Mouse (Mus musculus) hindbrain, embryonic 13.5 days (tissue): ENCODE measurements at regions not wholly inside any gene's neighbourhood (a gene's known extent, or its start where the extent isn't known, plus 50 kb on each side); places are given as distances from the start of the nearest gene placed in this dataset. TPM values are rescaled to one million over a fixed set of nuclear protein-coding genes. Genes with fewer than 3 reads are reported as not detected.
A peak's percentile ranks its signal among the peaks of the same experiment; 100 is the strongest.
"Not testable (repeated sequence)": the region's sequence is repeated elsewhere in the genome, so short reads cannot be mapped to it uniquely, and the experiment has no call there.

ENCODE experiments used
- ATAC-seq: fragments of 200-750 bp; cut with Nextera tagmentation; 2 replicates; pipeline ENCODE4 v1.8.0; 2017; ENCODE audit warnings: moderate TSS enrichment; ENCODE audit not compliant: low FRiP score
- H3K27ac ChIP-seq: fragments of 300-500 bp; sonication (generic); 2 replicates; pipeline ENCODE4 v1.5.1; 2015; ENCODE audit warnings: inconsistent platforms, mild to moderate bottlenecking, moderate library complexity
- H3K27me3 ChIP-seq: fragments of 300-500 bp; sonication (generic); 2 replicates; pipeline ENCODE4 v1.6.1; 2015; ENCODE audit warnings: mild to moderate bottlenecking, inconsistent platforms
- H3K36me3 ChIP-seq: fragments of 300-500 bp; sonication (generic); 2 replicates; pipeline ENCODE4 v1.6.1; 2015; ENCODE audit warnings: mild to moderate bottlenecking, inconsistent platforms
- H3K4me1 ChIP-seq: fragments of 300-500 bp; sonication (generic); replicated peaks from 2 replicates; pipeline ENCODE4 v1.6.1; 2015; ENCODE audit warnings: inconsistent platforms
- H3K4me2 ChIP-seq: fragments of 300-500 bp; sonication (generic); 2 replicates; pipeline ENCODE4 v1.6.1; 2015; ENCODE audit warnings: inconsistent platforms, mild to moderate bottlenecking, moderate library complexity
- H3K4me3 ChIP-seq: fragments of 300-500 bp; sonication (generic); 2 replicates; pipeline ENCODE4 v1.5.1; 2015; ENCODE audit warnings: mild to moderate bottlenecking, inconsistent platforms
- H3K9ac ChIP-seq: fragments of 300-500 bp; sonication (generic); 2 replicates; pipeline ENCODE4 v1.6.1; 2015; ENCODE audit warnings: mild to moderate bottlenecking, inconsistent platforms
- H3K9me3 ChIP-seq: fragments of 300-500 bp; sonication (generic); 2 replicates; pipeline ENCODE4 v1.6.1; 2016; ENCODE audit warnings: inconsistent platforms
- whole genome bisulfite sequencing: fragments of 180-500 bp; shearing (Covaris S2); methylation state at CpG from one replicate; pipeline ENCODE4 v1.1.7; 2015; 5-methylcytosine and 5-hydroxymethylcytosine counted together
- microRNA-seq: library from miRNA; unstranded; fragments of <30 nt; microRNA quantifications from one replicate; pipeline ENCODE4, GENCODE M21; 2016

DNA sequence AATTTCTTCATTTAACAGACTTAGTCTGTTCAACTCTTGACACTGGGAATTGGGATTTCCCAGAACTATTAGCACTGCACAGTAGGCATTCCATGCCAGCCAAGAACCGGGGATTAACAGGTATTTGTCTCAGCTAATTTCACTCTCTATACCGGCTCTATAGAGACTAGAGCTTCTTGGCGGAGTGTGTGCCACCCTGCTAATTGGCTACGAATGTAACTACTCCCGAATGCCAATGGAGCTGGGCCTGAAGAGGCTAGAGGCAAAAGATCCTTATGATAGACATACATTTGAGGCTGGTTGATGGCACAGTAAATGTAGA, 216.0 kb upstream of the Arx start:
- Histone ChIP-seq H3K9me3 (no peaks in the 10 kb centered on the region), H3K9ac (no peak overlapping the region), H3K4me3 (no peak overlapping the region), H3K36me3 (no peaks in the 10 kb centered on the region), H3K4me1 (no peaks in the 10 kb centered on the region), H3K27ac (no peak overlapping the region), H3K27me3 (no peaks in the 10 kb centered on the region), H3K4me2 (peak overlapping the region; percentile 40; the same call in 1 of the 2 replicates)
- ATAC-seq, result peak; percentile 54; the same call in 1 of the 2 replicates
- 48% methylated on average over 5 of the region's 5 CpGs for whole genome bisulfite sequencing

DNA sequence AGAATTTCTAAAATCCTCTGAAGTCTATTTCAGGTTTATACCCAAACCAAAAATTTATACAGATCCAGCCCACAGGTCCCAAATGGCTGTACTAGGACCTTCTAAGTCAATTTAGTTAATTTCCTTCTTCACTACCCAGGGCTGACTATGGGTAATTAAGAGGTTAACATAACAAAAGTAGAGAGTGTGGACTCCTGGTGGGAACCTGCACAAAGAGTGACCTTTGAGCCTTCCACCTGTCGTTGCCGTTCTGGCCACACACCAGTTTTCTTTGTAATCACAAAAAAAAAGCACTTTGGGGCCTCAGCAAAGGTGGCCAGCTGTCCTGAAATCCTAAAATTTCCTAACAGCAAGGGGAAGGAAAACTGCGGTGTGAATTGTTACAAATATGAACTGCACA, 197.3 kb upstream of the Arx start:
- no peak for ATAC-seq
- Histone ChIP-seq H3K4me2 (no peak overlapping the region), H3K27me3 (no peaks in the 10 kb centered on the region), H3K9me3 (no peaks in the 10 kb centered on the region), H3K9ac (no peak overlapping the region), H3K4me3 (no peak overlapping the region), H3K4me1 (no peaks in the 10 kb centered on the region), H3K27ac (no peak overlapping the region), H3K36me3 (no peaks in the 10 kb centered on the region)
- 13% methylated on average over 3 of the region's 3 CpGs for WGBS

DNA sequence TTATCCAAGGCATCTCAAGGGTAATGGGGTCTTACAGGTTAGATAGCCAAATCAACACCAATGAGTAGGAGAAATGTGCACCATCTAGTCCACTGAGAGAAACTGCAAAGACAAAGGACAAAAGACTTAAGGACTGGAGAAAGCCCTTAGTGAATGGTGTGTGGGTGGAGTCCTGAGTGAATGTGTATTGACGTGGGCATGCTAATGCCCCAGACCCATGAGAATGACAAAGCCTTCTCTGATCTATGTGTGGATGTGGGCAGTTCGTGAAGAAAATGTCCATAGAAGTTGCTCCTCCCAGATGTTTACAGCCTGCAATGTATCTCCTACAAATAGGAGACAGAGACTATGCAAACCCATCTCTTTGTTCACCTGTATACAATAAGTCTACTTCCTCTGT, 188.7 kb upstream of the Arx start:
- H3K27me3 ChIP-seq, result no peaks in the 10 kb centered on the region
- H3K9me3 ChIP-seq, result no peaks in the 10 kb centered on the region
- H3K4me3 ChIP-seq, result no peak overlapping the region
- H3K27ac ChIP-seq, result no peak overlapping the region
- WGBS, result 61% methylated on average over 2 of the region's 2 CpGs
- no peaks in the 10 kb centered on the region for H3K4me1 ChIP-seq
- no peak overlapping the region for H3K4me2 ChIP-seq
- no peak for ATAC-seq
- H3K9ac ChIP-seq, result no peak overlapping the region
- H3K36me3 ChIP-seq, result no peaks in the 10 kb centered on the region

DNA sequence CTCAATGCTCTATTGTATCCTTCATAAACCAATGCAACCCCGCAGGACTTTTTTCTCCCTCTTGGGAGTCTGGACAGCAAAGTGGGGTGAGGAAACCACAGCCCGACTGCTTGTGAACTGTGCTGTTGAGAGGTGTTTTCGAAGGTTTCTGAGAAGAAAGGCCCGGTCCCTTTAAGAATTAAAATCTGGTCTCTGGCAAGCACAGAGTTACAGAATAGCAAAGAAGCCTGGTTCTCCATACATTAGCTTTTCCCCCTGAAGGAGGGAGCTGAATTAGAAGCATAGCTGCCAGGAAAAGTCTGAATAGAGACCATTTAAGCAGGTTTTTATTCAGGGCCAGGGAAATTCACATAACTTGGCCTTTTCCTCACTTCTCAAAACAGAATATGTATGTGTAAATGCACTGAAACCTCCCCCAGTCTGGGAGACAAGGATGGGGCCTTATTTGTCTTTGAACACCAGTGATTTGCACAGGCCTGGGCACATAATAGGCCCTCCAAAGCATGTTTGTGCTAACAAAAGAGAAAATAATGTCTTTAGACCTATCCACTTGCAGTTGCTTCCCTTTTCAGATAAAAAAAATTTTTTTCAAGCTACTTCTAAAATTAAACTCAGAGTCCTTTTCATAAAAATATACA, 178.2 kb upstream of the Arx start:
- no peaks in the 10 kb centered on the region for H3K9me3 ChIP-seq
- no peak for ATAC-seq
- no peak overlapping the region for H3K9ac ChIP-seq
- H3K27ac ChIP-seq, result no peak overlapping the region
- no peaks in the 10 kb centered on the region for H3K27me3 ChIP-seq
- H3K36me3 ChIP-seq, result no peaks in the 10 kb centered on the region
- no peaks in the 10 kb centered on the region for H3K4me1 ChIP-seq
- no peak overlapping the region for H3K4me2 ChIP-seq
- 65% methylated on average over 4 of the region's 4 CpGs for WGBS
- H3K4me3 ChIP-seq, result no peak overlapping the region

DNA sequence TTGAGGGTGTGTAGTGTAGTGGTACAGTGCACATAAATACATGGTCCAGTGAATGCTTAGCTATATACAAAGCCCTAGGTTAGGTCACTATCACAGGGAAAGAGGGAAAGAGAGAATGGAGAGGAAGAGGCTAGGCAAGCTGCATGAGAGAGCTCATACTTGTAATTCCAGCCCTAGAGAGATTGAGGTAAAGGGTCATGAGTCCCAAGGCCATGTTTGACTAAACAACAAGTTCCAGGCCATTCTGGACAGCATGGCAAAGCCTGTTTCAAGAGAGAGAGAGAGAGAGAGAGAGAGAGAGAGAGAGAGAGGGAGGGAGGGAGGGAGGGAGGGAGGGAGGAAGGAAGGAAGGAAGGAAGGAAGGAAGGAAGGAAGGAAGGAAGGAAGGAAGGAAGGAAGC, 131.9 kb upstream of the Arx start:
- ATAC-seq, H3K27ac ChIP-seq, H3K4me3 ChIP-seq: not testable (repeated sequence)

DNA sequence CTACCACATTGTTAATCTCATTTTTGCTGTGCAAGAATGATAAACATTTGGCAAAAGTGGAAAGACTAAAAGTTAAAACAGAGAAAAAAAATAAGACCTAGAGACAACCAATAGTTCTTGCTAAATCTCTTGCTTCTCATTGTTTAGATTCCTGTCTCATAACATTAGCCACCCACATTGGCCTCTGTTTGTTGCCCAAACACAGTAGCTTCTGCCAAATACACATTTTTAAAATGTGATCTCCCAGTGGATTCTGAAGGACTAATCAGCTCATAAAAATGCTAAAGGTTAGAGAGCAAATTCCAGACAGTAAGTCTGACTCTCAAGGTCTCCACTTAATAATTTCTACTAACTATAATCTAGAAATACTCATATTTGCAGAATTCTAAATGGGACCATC, 127.1 kb upstream of the Arx start:
- no peak overlapping the region for H3K4me2 ChIP-seq
- H3K27ac ChIP-seq, result no peak overlapping the region
- no peaks in the 10 kb centered on the region for H3K36me3 ChIP-seq
- no peak overlapping the region for H3K4me3 ChIP-seq
- no peaks in the 10 kb centered on the region for H3K9me3 ChIP-seq
- H3K27me3 ChIP-seq, result no peaks in the 10 kb centered on the region
- H3K9ac ChIP-seq, result no peak overlapping the region
- H3K4me1 ChIP-seq, result no peaks in the 10 kb centered on the region
- no peak for ATAC-seq

More for the DNA sequence above, 131.9 kb upstream of the Arx start:
- H3K9ac ChIP-seq, H3K27me3 ChIP-seq, H3K36me3 ChIP-seq, H3K4me2 ChIP-seq, H3K9me3 ChIP-seq, H3K4me1 ChIP-seq: not testable (repeated sequence)

DNA sequence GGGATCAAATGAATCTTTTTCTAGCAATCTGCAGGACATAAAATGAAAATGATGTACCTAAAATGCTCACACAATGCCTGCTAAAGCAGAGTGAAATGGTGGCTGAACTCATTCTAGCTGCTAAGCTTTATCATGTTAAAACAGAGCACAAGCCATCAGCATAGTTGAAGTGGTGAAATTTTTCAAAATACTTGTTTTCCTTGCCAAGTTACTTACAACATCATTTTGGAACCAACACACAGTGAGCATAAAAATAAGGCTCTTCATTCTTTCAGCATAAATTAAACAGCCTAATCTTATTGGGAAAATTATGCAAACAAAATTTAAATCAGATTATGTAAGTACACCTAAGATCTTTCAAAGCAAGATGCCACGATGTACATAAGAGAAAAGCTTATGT, 125.3 kb upstream of the Arx start:
- Histone ChIP-seq H3K4me1 (no peaks in the 10 kb centered on the region), H3K4me2 (no peak overlapping the region), H3K27ac (no peak overlapping the region), H3K9ac (no peak overlapping the region), H3K27me3 (no peaks in the 10 kb centered on the region), H3K36me3 (no peaks in the 10 kb centered on the region), H3K4me3 (no peak overlapping the region), H3K9me3 (no peaks in the 10 kb centered on the region)
- ATAC-seq, result no peak
- 61% methylated on average over 1 of the region's 1 CpGs for WGBS

Small RNAs in the stretch of these regions (microRNA-seq; reads per million reads assigned to microRNA genes)
- gene Gm24973, result not detected
